Mouse (Mus musculus): ENCODE measurements around the gene Taf6.
"Not testable (repeated sequence)": the region's sequence is repeated elsewhere in the genome, so short reads cannot be mapped to it uniquely, and the experiment has no call there.

The Taf6 gene

GRCm38 (mm10) chr5:138186950-138187638, at the start of gene Taf6, which contains the start of gene Cnpy4:
Gene Taf6, minus strand, starts transcription at chr5:138187451.
Gene Cnpy4, plus strand, starts transcription at chr5:138187485.
- DNase-seq (ENCODE audit: low spot score): peak; percentile 83

GRCm38 (mm10) chr5:138234224-138234623, 47.0 kb upstream of the Taf6 start:
- DNase-seq (ENCODE audit: low spot score): no peak

GRCm38 (mm10) chr5:138233778-138234177, 46.5 kb upstream of the Taf6 start:
- no peak for DNase-seq (ENCODE audit: low spot score)

- DNase-seq (ENCODE audit: low spot score): no peak
These were observed 42.3 kb upstream of the Taf6 start for GRCm38 (mm10) chr5:138229511-138229910.

GRCm38 (mm10) chr5:138228026-138228425, 40.8 kb upstream of the Taf6 start:
- no peak for DNase-seq (ENCODE audit: low spot score)

- DNase-seq (ENCODE audit: low spot score): no peak
These were observed 40.1 kb upstream of the Taf6 start for GRCm38 (mm10) chr5:138227367-138227766.

- DNase-seq (ENCODE audit: low spot score): no peak
These were observed 39.2 kb upstream of the Taf6 start for GRCm38 (mm10) chr5:138226491-138226890.

GRCm38 (mm10) chr5:138225700-138226099, 38.4 kb upstream of the Taf6 start, which contains the start of gene Nxpe5:
Gene Nxpe5, plus strand, starts transcription at chr5:138225898.
- no peak for DNase-seq (ENCODE audit: low spot score)

GRCm38 (mm10) chr5:138223287-138223686, 36.0 kb upstream of the Taf6 start:
- DNase-seq (ENCODE audit: low spot score): no peak

- peak; percentile 93 for DNase-seq (ENCODE audit: low spot score)
These were observed 34.9 kb upstream of the Taf6 start for GRCm38 (mm10) chr5:138222111-138222510.

- no peak for DNase-seq (ENCODE audit: low spot score)
These were observed 32.6 kb upstream of the Taf6 start for GRCm38 (mm10) chr5:138219864-138220263.

- not testable (repeated sequence) for DNase-seq (ENCODE audit: low spot score)
These were observed 29.4 kb upstream of the Taf6 start for GRCm38 (mm10) chr5:138216632-138217031.

- DNase-seq (ENCODE audit: low spot score): no peak
These were observed 20.6 kb upstream of the Taf6 start for GRCm38 (mm10) chr5:138207873-138208272.

- no peak for DNase-seq (ENCODE audit: low spot score)
These were observed 20.0 kb upstream of the Taf6 start for GRCm38 (mm10) chr5:138207253-138207652.

- DNase-seq (ENCODE audit: low spot score): no peak
These were observed 14.8 kb upstream of the Taf6 start for GRCm38 (mm10) chr5:138202086-138202485.

- DNase-seq (ENCODE audit: low spot score): no peak
These were observed 12.3 kb upstream of the Taf6 start for GRCm38 (mm10) chr5:138199576-138199975.

GRCm38 (mm10) chr5:138195463-138195862, 8.2 kb upstream of the Taf6 start:
- no peak for DNase-seq (ENCODE audit: low spot score)

GRCm38 (mm10) chr5:138194755-138195345, 7.6 kb upstream of the Taf6 start:
- DNase-seq (ENCODE audit: low spot score): peak; percentile 24

- peak; percentile 84 for DNase-seq (ENCODE audit: low spot score)
These were observed 6.8 kb upstream of the Taf6 start, which contains the start of gene Mblac1 for GRCm38 (mm10) chr5:138193771-138194727. Gene Mblac1, plus strand, starts transcription at chr5:138194314.

- peak; percentile 67 for DNase-seq (ENCODE audit: low spot score)
These were observed 533 bp upstream of the Taf6 start for GRCm38 (mm10) chr5:138187661-138188306.

- no peak for DNase-seq (ENCODE audit: low spot score)
These were observed 14.0 kb downstream of the Taf6 start for GRCm38 (mm10) chr5:138173217-138173616.

All from urinary bladder, postnatal 14 days (tissue).